Mouse (Mus musculus) adrenal gland, postnatal 36 days (tissue): Measurements from ENCODE around the gene Zfp773. TPM values are rescaled to one million over a fixed set of nuclear protein-coding genes. Genes with fewer than 3 reads are reported as not detected.
"Not testable (repeated sequence)": the region's sequence is repeated elsewhere in the genome, so short reads cannot be mapped to it uniquely, and the experiment has no call there.

Source experiments
- DNase-seq, 2 experiments: peaks; one replicate each; pipeline ENCODE4 v3.0.0; 2021; ENCODE audit warnings: mixed read lengths in 1 of 2
- long read RNA-seq, 2 experiments: library from polyadenylated mRNA; stranded (forward); transcript quantifications; one replicate each; pipeline ENCODE4 v2.0.0; 2021; ENCODE audit warnings: borderline sequencing depth in 2 of 2
- total RNA-seq, 2 experiments: library from RNA; stranded (reverse); gene quantifications; 2 replicates each; pipeline ENCODE4 v1.2.3; 2021

The Zfp773 gene
- under 1 TPM; 0.36 to 0.63 TPM for total RNA-seq
- long read RNA-seq, experiment 1, partial matches to known transcripts = 0 of 2 reads
- long read RNA-seq, experiment 1, other reads (novel, unspliced or antisense) = 2 of 2 reads
- long read RNA-seq, experiment 2 = 0 reads

DNA sequence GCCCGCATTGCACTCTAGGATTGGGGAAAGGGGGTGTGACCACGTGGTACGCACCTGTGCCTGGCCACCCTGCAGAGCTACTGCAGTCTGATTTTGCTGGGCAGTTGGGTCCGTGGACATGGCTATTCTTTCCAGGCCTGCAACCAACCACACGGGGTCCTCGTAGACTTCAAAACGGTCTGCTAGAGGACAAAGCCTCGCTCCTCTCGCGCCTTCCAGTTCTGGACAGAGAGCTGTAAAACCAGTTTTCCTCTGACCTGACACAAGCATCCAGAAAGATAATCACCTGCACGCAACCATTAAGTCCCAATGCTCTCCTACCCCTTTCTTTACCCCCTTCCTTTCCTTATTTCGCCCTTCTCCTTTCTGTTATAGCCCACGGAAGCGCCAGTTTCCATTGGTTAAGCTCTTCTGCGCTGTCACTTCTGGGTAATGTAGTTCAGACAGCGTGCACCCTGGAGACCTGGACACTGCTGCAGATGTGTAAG is at the start of gene Zfp773:
Gene Zfp773, minus strand, starts transcription at position 377 of the 488 bp plus-strand sequence.
- DNase-seq = peak; percentile 59 to 68

DNA sequence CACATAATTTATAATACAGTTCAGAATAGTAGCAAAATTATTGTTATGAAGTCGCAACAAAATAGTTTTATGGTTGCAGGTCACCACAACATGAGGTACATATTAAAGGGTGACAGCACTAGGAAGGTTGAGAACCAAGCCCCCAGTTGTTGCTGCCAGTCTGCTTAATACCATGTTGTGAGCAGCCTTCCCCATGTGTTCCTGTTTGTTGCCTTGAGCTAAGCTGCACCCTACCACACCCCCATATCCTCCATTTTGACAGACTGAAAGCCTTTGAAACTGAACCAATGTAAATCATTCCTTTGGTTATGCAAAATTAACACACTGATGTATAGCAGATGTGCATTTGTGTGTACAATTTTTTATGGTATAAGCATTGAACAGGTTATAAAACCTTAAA is 49.3 kb upstream of the Zfp773 start:
- no peak for DNase-seq

DNA sequence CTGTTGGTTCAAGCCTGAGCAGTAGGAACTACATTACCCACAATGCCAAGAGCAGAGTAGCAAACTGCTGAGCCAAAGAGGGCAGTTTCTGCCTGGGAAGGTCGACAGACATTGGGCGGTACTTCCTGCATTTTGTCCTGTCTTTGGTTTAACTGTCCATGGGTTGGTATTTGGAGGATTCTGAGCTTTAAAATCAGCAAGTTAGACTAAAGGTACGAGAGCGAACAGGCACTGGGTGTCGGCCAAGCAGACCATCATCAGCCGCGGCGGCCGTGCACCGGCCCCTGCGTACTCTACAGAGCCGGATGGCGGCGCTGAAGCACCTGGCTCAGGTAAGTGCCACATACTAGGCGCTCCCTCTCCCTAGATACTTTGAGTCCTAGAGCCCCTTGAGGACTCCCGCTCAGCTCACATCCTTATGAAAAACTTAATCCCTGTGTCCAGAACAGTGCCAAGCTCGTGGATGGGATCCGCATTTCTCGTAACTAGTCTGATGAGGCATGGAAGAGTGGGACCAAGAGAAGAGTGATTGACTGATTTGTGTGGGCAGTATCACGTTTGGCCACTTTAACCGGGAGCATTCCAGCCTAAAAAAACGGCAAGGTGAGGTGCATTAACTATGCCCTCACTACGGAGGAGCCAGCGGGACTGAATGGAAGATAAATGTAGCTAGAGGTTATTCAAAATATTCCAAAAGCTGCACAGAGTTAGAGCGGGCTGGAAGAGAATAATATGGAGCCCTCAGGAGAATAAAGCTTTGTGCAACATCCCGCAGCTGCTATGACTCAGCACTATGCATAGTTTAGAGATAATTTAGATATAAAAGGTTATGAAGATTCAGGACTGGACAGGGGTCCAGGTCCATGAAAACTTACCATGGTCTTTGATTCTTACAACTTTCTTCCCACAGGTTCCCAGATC is 34.9 kb upstream of the Zfp773 start, which contains the start of gene Zfp418:
Gene Zfp418, plus strand, starts transcription at position 104 of the 921 bp plus-strand sequence.
- DNase-seq = peak; percentile 71 to 73

GRCm38 (mm10) chr7:7145991-7146608 is 9.5 kb upstream of the Zfp773 start:
- no peak for DNase-seq

- DNase-seq = no peak
Measured at GRCm38 (mm10) chr7:7144215-7144614, 7.7 kb upstream of the Zfp773 start.

- DNase-seq = no peak
Measured at GRCm38 (mm10) chr7:7132751-7133150, 3.8 kb downstream of the Zfp773 start.

GRCm38 (mm10) chr7:7130491-7131124 is 5.9 kb downstream of the Zfp773 start:
- DNase-seq = not testable (repeated sequence)

- no peak for DNase-seq
Measured at GRCm38 (mm10) chr7:7121602-7121980, 15.0 kb downstream of the Zfp773 start.

GRCm38 (mm10) chr7:7120921-7121601 is 15.5 kb downstream of the Zfp773 start, which contains the start of gene Zfp954:
TSS of gene Zfp954 (minus strand) at chr7:7121488.
- DNase-seq = peak; percentile 87 to 88

DNA sequence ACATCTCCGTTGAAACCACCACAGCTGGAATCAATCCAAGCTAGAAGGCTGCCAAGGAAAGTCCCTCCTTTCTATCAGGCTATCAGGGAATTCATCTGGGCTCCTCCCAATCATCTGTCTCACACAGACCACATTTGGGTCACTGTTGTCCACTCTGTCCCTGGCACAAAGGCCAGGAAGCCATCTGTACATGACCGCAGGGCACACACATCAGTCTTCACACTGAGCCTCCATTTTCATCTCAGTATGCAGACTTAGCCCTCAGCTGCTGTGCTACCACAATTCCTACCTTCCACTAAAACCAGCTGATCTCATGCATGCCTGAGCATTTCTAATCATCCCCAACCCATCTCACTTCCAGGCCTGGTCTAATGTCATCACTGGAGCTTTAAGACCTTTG is 18.1 kb downstream of the Zfp773 start:
- peak in 1 of 2 experiments; percentile 7 for DNase-seq

DNA sequence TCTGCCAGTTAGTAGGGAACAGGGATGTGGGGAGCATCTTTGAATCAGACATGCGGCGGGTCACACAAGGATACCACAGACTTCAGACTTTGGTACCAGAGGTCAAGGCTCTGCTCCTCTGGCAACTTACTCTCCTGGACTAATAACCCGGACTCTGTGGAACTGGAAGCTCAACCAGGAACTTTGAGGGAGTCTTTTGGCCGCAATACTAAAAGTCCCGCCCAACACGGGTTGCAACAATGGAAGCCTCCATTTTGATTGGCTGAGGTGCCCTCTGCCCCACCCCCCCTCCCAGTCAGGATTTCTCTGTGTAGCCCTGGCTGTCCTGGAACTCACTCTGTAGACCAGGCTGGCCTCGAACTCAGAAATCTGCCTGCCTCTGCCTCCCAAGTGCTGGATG is 28.1 kb downstream of the Zfp773 start:
- no peak for DNase-seq

Other genes starting within 250 kb of the Zfp773 start
- not detected for gene Aurkc, start 141.5 kb downstream of the Zfp773 start, total RNA-seq
- gene Zfp954, start 15.3 kb downstream of the Zfp773 start, total RNA-seq = 10 to 100 TPM; 12.8 to 14.0 TPM
- 1 to 10 TPM; 1.7 to 1.8 TPM for gene Zfp418, start 34.6 kb upstream of the Zfp773 start, total RNA-seq
- 1 to 10 TPM; 3.9 to 4.5 TPM for gene Zfp772, start 73.2 kb upstream of the Zfp773 start, total RNA-seq
- gene Vmn2r29, start 110.6 kb upstream of the Zfp773 start, total RNA-seq = under 1 TPM; 0.26 to 0.43 TPM
- 1 to 10 TPM; 2.6 to 4.0 TPM for gene Gm45844, start 141.5 kb upstream of the Zfp773 start, total RNA-seq
- 10 to 100 TPM; 61.0 to 73.3 TPM for gene Clcn4, start 164.1 kb upstream of the Zfp773 start, total RNA-seq
- gene Vmn2r30, start 200.9 kb upstream of the Zfp773 start, total RNA-seq = under 1 TPM; 0.20 to 0.36 TPM
- 1 to 10 TPM in 1 of 2 experiments, not detected in 1; 1.8 TPM for gene Gm45783, start 237.8 kb upstream of the Zfp773 start, total RNA-seq